Mouse (Mus musculus) bone marrow macrophage, adult 2 months (primary cell): ENCODE results near the gene Hspe1. TPM values are rescaled to one million over a fixed set of nuclear protein-coding genes. Genes with fewer than 3 reads are reported as not detected.
A peak's percentile ranks its signal among the peaks of the same experiment; 100 is the strongest.

Experiments used
- H3K27ac ChIP-seq: 2 replicates; pipeline ENCODE4 v1.5.1; 2012; ENCODE audit warnings: low read depth, low read length; ENCODE audit not compliant: insufficient read depth
- H3K4me1 ChIP-seq: 2 replicates; pipeline ENCODE4 v1.6.1; 2012; ENCODE audit warnings: low read length; ENCODE audit not compliant: control insufficient read depth, insufficient read depth
- H3K4me3 ChIP-seq: 2 replicates; pipeline ENCODE4 v1.5.1; 2012; ENCODE audit warnings: mild to moderate bottlenecking, low read length, moderate library complexity; ENCODE audit not compliant: insufficient read depth
- CTCF ChIP-seq: IDR thresholded peaks from 2 replicates; pipeline ENCODE4 v1.5.1; 2012; ENCODE audit warnings: low read depth, mild to moderate bottlenecking, low read length, moderate library complexity
- POLR2A ChIP-seq: IDR thresholded peaks from 2 replicates; pipeline ENCODE4 v1.6.1; 2012; ENCODE audit warnings: mild to moderate bottlenecking, low read depth, low read length, borderline replicate concordance
- polyA plus RNA-seq: library from polyadenylated mRNA; stranded (reverse); fragments of >200 nt; gene quantifications from 2 replicates; pipeline ENCODE4 v1.2.4, GENCODE M21; 2012; ENCODE audit not compliant: missing spikeins, insufficient read depth, insufficient read length

Gene Hspe1
- polyA plus RNA-seq, 1 experiment, result 129 TPM

GRCm38 (mm10) chr1:55079677-55080076 is 8.3 kb upstream of the Hspe1 start:
- H3K4me1 ChIP-seq, result peaks cover 7% of the 10 kb centered on the region
- H3K27ac ChIP-seq, result no peak overlapping the region
- H3K4me3 ChIP-seq, result no peak overlapping the region
- TF ChIP-seq POLR2A, result no peak
- no peak for TF ChIP-seq CTCF

GRCm38 (mm10) chr1:55082106-55082505 is 5.8 kb upstream of the Hspe1 start:
- Histone ChIP-seq H3K4me3 (no peak overlapping the region), H3K27ac (no peak overlapping the region), H3K4me1 (peaks cover 15% of the 10 kb centered on the region)
- no peak for TF ChIP-seq POLR2A
- TF ChIP-seq CTCF, result no peak

- Histone ChIP-seq H3K4me1 (peaks cover 21% of the 10 kb centered on the region), H3K27ac (no peak overlapping the region), H3K4me3 (peak overlapping the region; percentile 46)
- TF ChIP-seq POLR2A (no peak), CTCF (no peak)
Measured at GRCm38 (mm10) chr1:55085781-55086366, 2.1 kb upstream of the Hspe1 start.

GRCm38 (mm10) chr1:55086868-55087400 is 998 bp upstream of the Hspe1 start:
- Histone ChIP-seq H3K4me3 (peak overlapping the region; percentile 99), H3K27ac (peak overlapping the region; percentile 97), H3K4me1 (peaks cover 21% of the 10 kb centered on the region)
- no peak for TF ChIP-seq POLR2A
- TF ChIP-seq CTCF, result no peak

GRCm38 (mm10) chr1:55087401-55087904 is 479 bp upstream of the Hspe1 start:
- Histone ChIP-seq H3K27ac (peak overlapping the region; percentile 97), H3K4me3 (peak overlapping the region; percentile 99), H3K4me1 (peaks cover 21% of the 10 kb centered on the region)
- TF ChIP-seq POLR2A, result no peak
- TF ChIP-seq CTCF, result no peak

GRCm38 (mm10) chr1:55088611-55089497 is 922 bp downstream of the Hspe1 start:
- no peak for TF ChIP-seq POLR2A
- no peak for TF ChIP-seq CTCF
- peak overlapping the region; percentile 99 for H3K4me3 ChIP-seq
- H3K27ac ChIP-seq, result peak overlapping the region; percentile 97
- H3K4me1 ChIP-seq, result peaks cover 21% of the 10 kb centered on the region

- Histone ChIP-seq H3K4me1 (peaks cover 15% of the 10 kb centered on the region), H3K27ac (no peak overlapping the region), H3K4me3 (peak overlapping the region; percentile 99)
- no peak for TF ChIP-seq POLR2A
Measured at GRCm38 (mm10) chr1:55089498-55090064, 1.6 kb downstream of the Hspe1 start.

- TF ChIP-seq POLR2A, result no peak
- no peak for TF ChIP-seq CTCF
Measured at GRCm38 (mm10) chr1:55092056-55092455, 4.1 kb downstream of the Hspe1 start.

GRCm38 (mm10) chr1:55092469-55092868 is 4.5 kb downstream of the Hspe1 start:
- no peak overlapping the region for H3K4me3 ChIP-seq
- H3K27ac ChIP-seq, result no peak overlapping the region
- H3K4me1 ChIP-seq, result peaks cover 6% of the 10 kb centered on the region; the same call in 1 of the 2 replicates
- TF ChIP-seq POLR2A (no peak), CTCF (no peak)

More at GRCm38 (mm10) chr1:55092056-55092455, 4.1 kb downstream of the Hspe1 start:
- H3K27ac ChIP-seq, result no peak overlapping the region
- H3K4me3 ChIP-seq, result no peak overlapping the region
- H3K4me1 ChIP-seq, result peaks cover 6% of the 10 kb centered on the region; the same call in 1 of the 2 replicates
